Mouse (Mus musculus): ENCODE measurements around the gene Tmem229a. TPM values are rescaled to one million over a fixed set of nuclear protein-coding genes. Genes with fewer than 3 reads are reported as not detected.

Gene Tmem229a
- total RNA-seq (2014; rRNA removed) (0.60 and 0.65 TPM in 2 replicates), polyA plus RNA-seq (2012; rRNA removed) (0.11 and 0.12 TPM in 2 replicates)

GRCm38 (mm10) chr6:24955946-24956585 is at the start of gene Tmem229a:
TSS of gene Tmem229a (minus strand) at chr6:24956297.
- H3K9ac ChIP-seq (ENCODE audit: low read depth, low read length) = peak within 1 kb of the TSS; percentile 63
- TF ChIP-seq CTCF (IDR thresholded peaks at IDR 0.05; ENCODE audit: low read depth, low read length) = no peak
- TF ChIP-seq POLR2A (IDR thresholded peaks at IDR 0.05; ENCODE audit: extremely low read depth, insufficient read depth, low read length) = no peak
- H3K79me2 ChIP-seq (ENCODE audit: control insufficient read depth, insufficient read depth, low read length) = no peaks in the 10 kb centered on the region
- 0 out of 2 replicates have a peak, but pooled peaks cover 4% of the 10 kb centered on the region for H3K27me3 ChIP-seq (ENCODE audit: control insufficient read depth, insufficient read depth, low read length)
- H3K36me3 ChIP-seq (ENCODE audit: control insufficient read depth, insufficient read depth, low read length) = no peaks in the 10 kb centered on the region
- peak; percentile 59 for DNase-seq (ENCODE audit: extremely low read depth, low read depth, low spot score)
- peaks cover 2% of the 10 kb centered on the region for H3K4me1 ChIP-seq (ENCODE audit: control insufficient read depth, insufficient read depth, low read length)
- peak within 1 kb of the TSS; percentile 58 for H3K4me3 ChIP-seq (ENCODE audit: insufficient read depth, low read depth, low read length)
- WGBS = under 1% methylated on average over 44 of the region's 46 CpGs
- no peak within 1 kb of the TSS for H3K27ac ChIP-seq (replicated peaks; ENCODE audit: insufficient read depth, low read depth, low read length)

GRCm38 (mm10) chr6:24993754-24994153 is 37.7 kb upstream of the Tmem229a start:
- H3K9ac ChIP-seq (ENCODE audit: low read depth, low read length) = no peak overlapping the region
- no peaks in the 10 kb centered on the region for H3K27me3 ChIP-seq (ENCODE audit: control insufficient read depth, insufficient read depth, low read length)
- 60% methylated on average over 2 of the region's 2 CpGs for WGBS
- no peaks in the 10 kb centered on the region for H3K4me1 ChIP-seq (ENCODE audit: control insufficient read depth, insufficient read depth, low read length)
- H3K27ac ChIP-seq (replicated peaks; ENCODE audit: insufficient read depth, low read depth, low read length) = no peak overlapping the region
- DNase-seq (ENCODE audit: extremely low read depth, low read depth, low spot score) = no peak
- no peaks in the 10 kb centered on the region for H3K79me2 ChIP-seq (ENCODE audit: control insufficient read depth, insufficient read depth, low read length)
- H3K4me3 ChIP-seq (ENCODE audit: insufficient read depth, low read depth, low read length) = no peak overlapping the region
- no peaks in the 10 kb centered on the region for H3K36me3 ChIP-seq (ENCODE audit: control insufficient read depth, insufficient read depth, low read length)
- no peak for TF ChIP-seq POLR2A (IDR thresholded peaks at IDR 0.05; ENCODE audit: extremely low read depth, insufficient read depth, low read length)
- no peak for TF ChIP-seq CTCF (IDR thresholded peaks at IDR 0.05; ENCODE audit: low read depth, low read length)

- DNase-seq (ENCODE audit: extremely low read depth, low read depth, low spot score) = no peak
- H3K79me2 ChIP-seq (ENCODE audit: control insufficient read depth, insufficient read depth, low read length) = no peaks in the 10 kb centered on the region
- H3K4me1 ChIP-seq (ENCODE audit: control insufficient read depth, insufficient read depth, low read length) = no peaks in the 10 kb centered on the region
- TF ChIP-seq CTCF (IDR thresholded peaks at IDR 0.05; ENCODE audit: low read depth, low read length) (no peak), POLR2A (IDR thresholded peaks at IDR 0.05; ENCODE audit: extremely low read depth, insufficient read depth, low read length) (no peak)
- H3K27ac ChIP-seq (replicated peaks; ENCODE audit: insufficient read depth, low read depth, low read length) = no peak overlapping the region
- H3K4me3 ChIP-seq (ENCODE audit: insufficient read depth, low read depth, low read length) = no peak overlapping the region
- H3K9ac ChIP-seq (ENCODE audit: low read depth, low read length) = no peak overlapping the region
- H3K27me3 ChIP-seq (ENCODE audit: control insufficient read depth, insufficient read depth, low read length) = no peaks in the 10 kb centered on the region
- no peaks in the 10 kb centered on the region for H3K36me3 ChIP-seq (ENCODE audit: control insufficient read depth, insufficient read depth, low read length)
These were observed 33.7 kb upstream of the Tmem229a start for GRCm38 (mm10) chr6:24989836-24990235.

- TF ChIP-seq CTCF (IDR thresholded peaks at IDR 0.05; ENCODE audit: low read depth, low read length) = no peak
- TF ChIP-seq POLR2A (IDR thresholded peaks at IDR 0.05; ENCODE audit: extremely low read depth, insufficient read depth, low read length) = no peak
- Histone ChIP-seq H3K4me1 (ENCODE audit: control insufficient read depth, insufficient read depth, low read length) (no peaks in the 10 kb centered on the region), H3K36me3 (ENCODE audit: control insufficient read depth, insufficient read depth, low read length) (no peaks in the 10 kb centered on the region), H3K9ac (ENCODE audit: low read depth, low read length) (no peak overlapping the region), H3K4me3 (ENCODE audit: insufficient read depth, low read depth, low read length) (no peak overlapping the region), H3K27ac (replicated peaks; ENCODE audit: insufficient read depth, low read depth, low read length) (no peak overlapping the region), H3K27me3 (ENCODE audit: control insufficient read depth, insufficient read depth, low read length) (no peaks in the 10 kb centered on the region), H3K79me2 (ENCODE audit: control insufficient read depth, insufficient read depth, low read length) (no peaks in the 10 kb centered on the region)
- 85% methylated on average over 2 of the region's 2 CpGs for WGBS
- DNase-seq (ENCODE audit: extremely low read depth, low read depth, low spot score) = no peak
These were observed 20.1 kb upstream of the Tmem229a start for GRCm38 (mm10) chr6:24976176-24976575.

DNA sequence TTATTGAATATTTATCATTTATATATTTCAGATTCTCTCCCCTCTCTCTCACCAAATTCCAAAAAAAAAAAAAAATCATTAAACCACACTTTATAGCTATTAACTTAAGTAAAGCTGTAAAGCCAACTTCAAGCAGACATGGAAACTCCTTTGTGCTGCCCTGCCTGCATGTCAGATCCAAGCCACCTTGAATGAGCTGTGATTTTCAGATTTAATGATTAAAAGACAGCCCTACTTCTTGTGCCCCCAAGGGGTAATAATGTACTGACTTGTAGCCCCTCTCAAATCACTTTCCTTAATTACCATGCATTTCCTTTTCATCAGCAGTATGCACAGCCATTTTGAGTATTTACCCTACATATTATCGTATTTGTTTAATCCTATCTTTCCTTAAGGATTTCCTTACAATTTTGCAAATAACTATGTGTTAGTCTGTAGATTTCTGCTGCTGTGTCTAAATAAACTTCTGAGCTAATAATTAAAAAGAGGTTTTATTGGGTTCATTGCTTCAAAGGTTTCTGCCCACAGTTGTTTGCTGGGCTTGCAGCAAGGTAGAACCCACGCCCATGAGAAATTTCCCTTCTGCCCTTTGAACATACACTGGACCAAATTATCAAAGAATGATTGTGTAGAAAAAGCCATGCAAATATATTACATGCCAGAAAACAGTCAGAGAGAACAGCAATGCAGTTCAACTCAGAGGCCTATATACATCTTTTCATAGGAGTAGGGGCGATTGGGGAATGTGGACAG is 12.6 kb upstream of the Tmem229a start:
- Histone ChIP-seq H3K9ac (ENCODE audit: low read depth, low read length) (no peak overlapping the region), H3K36me3 (ENCODE audit: control insufficient read depth, insufficient read depth, low read length) (no peaks in the 10 kb centered on the region), H3K27ac (replicated peaks; ENCODE audit: insufficient read depth, low read depth, low read length) (no peak overlapping the region), H3K27me3 (ENCODE audit: control insufficient read depth, insufficient read depth, low read length) (no peaks in the 10 kb centered on the region), H3K79me2 (ENCODE audit: control insufficient read depth, insufficient read depth, low read length) (no peaks in the 10 kb centered on the region), H3K4me1 (ENCODE audit: control insufficient read depth, insufficient read depth, low read length) (peaks cover 7% of the 10 kb centered on the region; the same call in 1 of the 2 replicates), H3K4me3 (ENCODE audit: insufficient read depth, low read depth, low read length) (no peak overlapping the region)
- DNase-seq (ENCODE audit: extremely low read depth, low read depth, low spot score) = peak; percentile 56
- 65% methylated on average over 3 of the region's 3 CpGs for WGBS
- TF ChIP-seq POLR2A (IDR thresholded peaks at IDR 0.05; ENCODE audit: extremely low read depth, insufficient read depth, low read length) (no peak), CTCF (IDR thresholded peaks at IDR 0.05; ENCODE audit: low read depth, low read length) (no peak)

- Histone ChIP-seq H3K27me3 (ENCODE audit: control insufficient read depth, insufficient read depth, low read length) (no peaks in the 10 kb centered on the region), H3K9ac (ENCODE audit: low read depth, low read length) (no peak overlapping the region), H3K4me1 (ENCODE audit: control insufficient read depth, insufficient read depth, low read length) (peaks cover 7% of the 10 kb centered on the region; the same call in 1 of the 2 replicates), H3K27ac (replicated peaks; ENCODE audit: insufficient read depth, low read depth, low read length) (no peak overlapping the region), H3K79me2 (ENCODE audit: control insufficient read depth, insufficient read depth, low read length) (no peaks in the 10 kb centered on the region), H3K4me3 (ENCODE audit: insufficient read depth, low read depth, low read length) (no peak overlapping the region), H3K36me3 (ENCODE audit: control insufficient read depth, insufficient read depth, low read length) (no peaks in the 10 kb centered on the region)
- TF ChIP-seq CTCF (IDR thresholded peaks at IDR 0.05; ENCODE audit: low read depth, low read length) (no peak), POLR2A (IDR thresholded peaks at IDR 0.05; ENCODE audit: extremely low read depth, insufficient read depth, low read length) (no peak)
- 86% methylated on average over 7 of the region's 7 CpGs for WGBS
- DNase-seq (ENCODE audit: extremely low read depth, low read depth, low spot score) = no peak
These were observed 11.6 kb upstream of the Tmem229a start for GRCm38 (mm10) chr6:24967726-24968125.

Measured in liver, adult 2 months (tissue).